Mouse (Mus musculus) stomach, postnatal 0 days (tissue): ENCODE measurements at regions not wholly inside any gene's neighbourhood (a gene's known extent, or its start where the extent isn't known, plus 50 kb on each side); places are given as distances from the start of the nearest gene placed in this dataset.

ENCODE experiments used
- ATAC-seq: fragments of 200-750 bp; cut with Nextera tagmentation; 2 replicates; pipeline ENCODE4 v1.8.0; 2017; ENCODE audit not compliant: low FRiP score, low TSS enrichment
- DNase-seq: peaks from one replicate; pipeline ENCODE4 v3.0.0-alpha.2; 2016; ENCODE audit warnings: low spot score
- H3K27ac ChIP-seq: fragments of 300-500 bp; sonication (generic); replicated peaks from 2 replicates; pipeline ENCODE4 v1.5.1; 2014; ENCODE audit warnings: mild to moderate bottlenecking, control low read depth
- H3K27me3 ChIP-seq: fragments of 300-500 bp; sonication (generic); 2 replicates; pipeline ENCODE4 v1.6.1; 2014; ENCODE audit warnings: low read length; ENCODE audit not compliant: control insufficient read depth, insufficient read depth
- H3K36me3 ChIP-seq: fragments of 300-500 bp; sonication (generic); 2 replicates; pipeline ENCODE4 v1.6.1; 2014; ENCODE audit warnings: low read length, mixed read lengths; ENCODE audit not compliant: control insufficient read depth, insufficient read depth
- H3K4me1 ChIP-seq: fragments of 300-500 bp; sonication (generic); replicated peaks from 2 replicates; pipeline ENCODE4 v1.6.1; 2014; ENCODE audit warnings: antibody characterized with exemption; ENCODE audit not compliant: control insufficient read depth, insufficient read depth
- H3K4me2 ChIP-seq: fragments of 300-500 bp; sonication (generic); replicated peaks from 2 replicates; pipeline ENCODE4 v1.6.1; 2014; ENCODE audit warnings: low read depth, mild to moderate bottlenecking, control low read depth, moderate library complexity
- H3K4me3 ChIP-seq: fragments of 300-500 bp; sonication (generic); 2 replicates; pipeline ENCODE4 v1.5.1; 2014; ENCODE audit warnings: low read depth, low read length, control low read depth
- H3K9ac ChIP-seq: fragments of 300-500 bp; sonication (generic); 2 replicates; pipeline ENCODE4 v1.6.1; 2014; ENCODE audit warnings: mild to moderate bottlenecking, low read length, control low read depth, mixed read lengths
- H3K9me3 ChIP-seq: fragments of 300-500 bp; sonication (generic); 2 replicates; pipeline ENCODE4 v1.6.1; 2016; ENCODE audit warnings: low read length; ENCODE audit not compliant: control insufficient read depth
- CTCF ChIP-seq: IDR thresholded peaks from 2 replicates; pipeline ENCODE4 v1.5.1; 2016; ENCODE audit warnings: antibody characterized with exemption, low read depth, mild to moderate bottlenecking, moderate library complexity
- EP300 ChIP-seq: optimal IDR thresholded peaks from 2 replicates; pipeline ENCODE3; 2016; ENCODE audit warnings: antibody characterized with exemption
- WGBS: fragments of 180-500 bp; shearing (Covaris S2); extraction: QIAGEN DNeasy Blood & Tissue Kit; methylation state at CpG from one replicate; pipeline ENCODE4 v1.1.7; 2014; 5-methylcytosine and 5-hydroxymethylcytosine counted together

DNA sequence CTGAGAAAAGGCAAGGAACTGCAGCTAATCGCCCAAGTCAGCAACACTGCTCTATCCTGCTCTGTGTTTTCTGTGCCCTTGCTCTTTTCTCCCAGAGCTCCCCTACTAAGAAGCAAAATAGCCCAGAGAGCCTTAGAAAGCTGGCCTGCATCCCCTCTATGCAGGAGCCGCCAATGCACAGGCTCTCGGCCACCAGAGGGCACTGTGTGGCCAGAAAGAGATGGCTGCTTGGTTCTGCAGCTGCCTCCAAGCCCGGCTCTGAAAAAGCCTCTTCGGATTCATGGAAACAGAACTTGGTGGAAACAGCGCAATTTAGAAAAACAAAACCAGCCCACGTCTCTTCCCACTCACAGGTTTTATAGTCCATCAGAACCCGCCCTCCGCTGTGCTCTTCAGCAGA lies 1628.4 kb upstream of the Gm6569 start:
- H3K27me3 ChIP-seq, result no peaks in the 10 kb centered on the region
- no peak overlapping the region for H3K4me3 ChIP-seq
- no peaks in the 10 kb centered on the region for H3K9me3 ChIP-seq
- no peaks in the 10 kb centered on the region for H3K36me3 ChIP-seq
- no peak overlapping the region for H3K9ac ChIP-seq
- no peak overlapping the region for H3K4me2 ChIP-seq
- no peaks in the 10 kb centered on the region for H3K4me1 ChIP-seq
- TF ChIP-seq CTCF (peak; percentile 81), EP300 (no peak)
- WGBS, result 11% methylated on average over 9 of the region's 9 CpGs
- H3K27ac ChIP-seq, result no peak overlapping the region
- ATAC-seq, result no peak
- DNase-seq, result peak; percentile 63

DNA sequence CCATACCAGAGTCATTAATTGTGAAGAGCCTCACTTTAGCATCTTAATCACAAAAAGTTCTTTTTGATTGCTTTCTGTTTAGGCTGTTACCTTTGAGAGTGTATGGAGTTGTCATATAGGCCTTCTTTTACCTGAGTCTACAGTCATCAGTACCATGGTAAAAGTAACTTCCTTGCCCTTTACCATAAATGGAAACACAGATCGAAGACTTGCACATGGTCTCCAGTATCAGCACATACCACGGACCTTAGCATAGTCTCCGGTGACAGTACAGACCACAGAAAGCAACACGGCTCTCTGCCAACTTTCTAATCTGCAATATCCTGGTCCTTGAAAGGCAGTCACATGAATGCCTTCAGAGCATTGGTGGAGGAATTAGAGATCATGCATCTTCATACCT lies 1626.8 kb upstream of the Gm6569 start:
- Histone ChIP-seq H3K27ac (no peak overlapping the region), H3K4me1 (no peaks in the 10 kb centered on the region), H3K27me3 (no peaks in the 10 kb centered on the region), H3K36me3 (no peaks in the 10 kb centered on the region), H3K4me2 (no peak overlapping the region), H3K9me3 (no peaks in the 10 kb centered on the region), H3K4me3 (no peak overlapping the region), H3K9ac (no peak overlapping the region)
- TF ChIP-seq EP300 (no peak), CTCF (no peak)
- 71% methylated on average over 4 of the region's 4 CpGs for WGBS
- DNase-seq (no peak), ATAC-seq (no peak)

DNA sequence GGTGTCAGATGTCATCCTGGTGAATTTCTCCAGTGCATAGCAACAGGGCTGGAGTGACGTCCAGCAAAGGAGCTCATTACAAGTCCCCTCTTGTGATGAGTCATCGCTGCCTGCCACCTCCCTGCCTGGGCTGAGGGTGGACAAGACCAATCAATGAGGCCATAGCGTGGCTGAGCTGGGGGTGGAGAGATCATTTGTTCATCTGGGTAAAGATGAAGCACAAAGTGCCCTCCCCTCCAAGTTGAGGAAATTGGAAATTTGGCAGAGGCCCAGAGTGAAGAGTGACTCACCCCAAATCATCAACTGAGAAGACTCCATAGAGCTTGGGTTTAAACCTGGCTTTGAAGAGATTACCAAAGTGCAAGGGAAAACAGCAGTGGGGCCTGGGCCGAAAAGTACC lies 1626.3 kb upstream of the Gm6569 start:
- no peaks in the 10 kb centered on the region for H3K4me1 ChIP-seq
- DNase-seq (no peak), ATAC-seq (no peak)
- H3K27ac ChIP-seq, result no peak overlapping the region
- H3K4me2 ChIP-seq, result no peak overlapping the region
- H3K4me3 ChIP-seq, result no peak overlapping the region
- H3K9me3 ChIP-seq, result no peaks in the 10 kb centered on the region
- no peak for TF ChIP-seq CTCF
- TF ChIP-seq EP300, result no peak
- no peaks in the 10 kb centered on the region for H3K27me3 ChIP-seq
- H3K9ac ChIP-seq, result no peak overlapping the region
- 57% methylated on average over 4 of the region's 4 CpGs for WGBS
- H3K36me3 ChIP-seq, result no peaks in the 10 kb centered on the region

DNA sequence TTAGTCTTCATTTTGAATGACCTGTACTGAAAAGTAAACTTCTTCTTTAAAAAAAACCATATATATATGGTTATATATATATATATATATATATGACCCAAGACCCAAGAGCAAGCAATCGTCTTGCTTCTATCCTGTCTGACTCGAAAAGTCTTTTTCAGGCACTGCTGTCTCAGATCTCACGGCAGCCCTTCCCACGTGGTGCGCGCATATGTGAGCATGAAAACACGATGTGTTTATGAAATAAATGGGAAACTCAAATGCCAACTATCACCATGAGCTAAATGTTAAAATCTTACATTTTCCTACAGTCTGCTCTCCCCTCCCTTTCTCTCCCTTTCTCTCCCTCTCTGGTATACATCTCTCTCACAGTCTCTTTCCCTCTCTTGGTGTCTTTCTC lies 1625.4 kb upstream of the Gm6569 start:
- Histone ChIP-seq H3K4me3 (no peak overlapping the region), H3K36me3 (no peaks in the 10 kb centered on the region), H3K27ac (no peak overlapping the region), H3K9ac (no peak overlapping the region), H3K4me2 (no peak overlapping the region), H3K27me3 (no peaks in the 10 kb centered on the region), H3K9me3 (no peaks in the 10 kb centered on the region), H3K4me1 (no peaks in the 10 kb centered on the region)
- WGBS, result 84% methylated on average over 7 of the region's 7 CpGs
- ATAC-seq (no peak), DNase-seq (no peak)
- TF ChIP-seq CTCF (no peak), EP300 (no peak)

DNA sequence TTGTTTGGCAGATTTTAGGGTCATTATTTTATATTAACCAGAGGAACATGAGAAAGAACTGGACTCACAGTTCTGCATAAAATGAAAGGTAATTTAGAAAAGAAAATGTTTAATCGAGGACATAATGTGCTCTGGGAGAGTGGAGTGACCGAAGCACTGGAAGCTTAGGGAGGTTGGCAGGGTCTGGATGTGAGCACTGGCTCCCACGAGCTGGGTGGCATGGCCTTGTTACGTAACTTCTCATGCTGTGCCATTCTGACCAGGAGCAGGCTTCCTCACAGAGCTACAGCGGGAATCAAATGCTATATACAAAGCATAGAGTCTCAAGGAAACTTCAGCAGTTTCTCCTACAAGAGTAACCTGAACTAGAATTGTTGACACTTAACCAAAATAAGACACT lies 1616.6 kb upstream of the Gm6569 start:
- Histone ChIP-seq H3K36me3 (no peaks in the 10 kb centered on the region), H3K9ac (no peak overlapping the region), H3K9me3 (no peaks in the 10 kb centered on the region), H3K4me3 (no peak overlapping the region), H3K4me2 (no peak overlapping the region), H3K27me3 (no peaks in the 10 kb centered on the region), H3K4me1 (no peaks in the 10 kb centered on the region), H3K27ac (no peak overlapping the region)
- WGBS, result 71% methylated on average over 5 of the region's 5 CpGs
- no peak for DNase-seq
- TF ChIP-seq EP300 (no peak), CTCF (no peak)
- no peak for ATAC-seq

DNA sequence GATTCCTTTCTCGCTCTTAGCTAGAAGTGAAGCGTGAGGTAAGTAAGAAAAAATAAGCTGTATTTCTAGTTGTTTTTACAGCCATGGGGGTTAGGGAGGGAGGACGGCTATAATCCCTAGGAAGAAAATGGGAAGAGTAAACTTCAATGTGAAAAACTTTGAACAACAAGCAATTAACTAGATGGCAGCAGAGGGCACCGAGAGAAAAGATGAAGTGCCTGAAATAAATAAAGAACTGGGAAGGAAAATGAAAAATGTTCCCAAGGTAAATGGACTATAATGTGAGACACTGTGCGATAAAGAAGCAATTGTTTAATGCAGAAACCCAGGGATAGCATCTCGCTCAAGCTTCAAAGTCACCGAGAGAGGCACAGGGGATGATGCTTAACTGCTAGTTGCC lies 1614.4 kb upstream of the Gm6569 start:
- Histone ChIP-seq H3K4me1 (no peaks in the 10 kb centered on the region), H3K9ac (no peak overlapping the region), H3K36me3 (no peaks in the 10 kb centered on the region), H3K9me3 (no peaks in the 10 kb centered on the region), H3K4me3 (no peak overlapping the region), H3K4me2 (no peak overlapping the region), H3K27ac (no peak overlapping the region), H3K27me3 (no peaks in the 10 kb centered on the region)
- no peak for ATAC-seq
- TF ChIP-seq EP300 (no peak), CTCF (no peak)
- 80% methylated on average over 7 of the region's 7 CpGs for WGBS
- DNase-seq, result no peak
